Mouse (Mus musculus) C2C12 (cell line): ENCODE measurements at regions not wholly inside any gene's neighbourhood (a gene's known extent, or its start where the extent isn't known, plus 50 kb on each side); places are given as distances from the start of the nearest gene placed in this dataset.
A peak's percentile ranks its signal among the peaks of the same experiment; 100 is the strongest.

ENCODE experiments used
- H3K27me3 ChIP-seq: one replicate; pipeline ENCODE4 v1.6.1; 2011; ENCODE audit not compliant: control insufficient read depth, insufficient read depth, insufficient read length
- H3K36me3 ChIP-seq: one replicate; pipeline ENCODE4 v1.6.1; 2011; ENCODE audit not compliant: control insufficient read depth, insufficient read depth
- H3K4me3 ChIP-seq: one replicate; pipeline ENCODE4 v1.5.1; 2011; ENCODE audit warnings: mild to moderate bottlenecking, control low read depth; ENCODE audit not compliant: poor library complexity, insufficient read depth, severe bottlenecking
- H3K79me2 ChIP-seq: one replicate; pipeline ENCODE4 v1.6.1; 2011; ENCODE audit not compliant: control insufficient read depth, insufficient read depth
- H3K79me3 ChIP-seq: one replicate; pipeline ENCODE4 v1.6.1; 2011; ENCODE audit warnings: low read depth, control low read depth
- H3ac ChIP-seq: one replicate; pipeline ENCODE3; 2011; ENCODE audit warnings: low read depth; ENCODE audit not compliant: control insufficient read depth, insufficient read length
- CEBPB ChIP-seq: IDR thresholded peaks from one replicate; pipeline ENCODE4 v1.6.1; 2011; ENCODE audit warnings: low read depth, mild to moderate bottlenecking, control low read depth, moderate library complexity
- CTCF ChIP-seq: IDR thresholded peaks from one replicate; pipeline ENCODE4 v1.5.1; 2011; ENCODE audit not compliant: control insufficient read depth, insufficient read depth, insufficient read length
- FOSL1 ChIP-seq: IDR thresholded peaks from one replicate; pipeline ENCODE4 v1.8.0; 2011; ENCODE audit warnings: mild to moderate bottlenecking, low read length; ENCODE audit not compliant: poor library complexity, insufficient read depth, severe bottlenecking
- MAX ChIP-seq: IDR thresholded peaks from one replicate; pipeline ENCODE4 v1.6.1; 2011; ENCODE audit warnings: mild to moderate bottlenecking, control low read depth
- MYOD1 ChIP-seq: IDR thresholded peaks from one replicate; pipeline ENCODE4 v1.6.1; 2011; ENCODE audit warnings: low read depth; ENCODE audit not compliant: control insufficient read depth, insufficient read length
- MYOG ChIP-seq: IDR thresholded peaks from one replicate; pipeline ENCODE4 v1.6.1; 2011; ENCODE audit not compliant: control insufficient read depth, insufficient read length; ENCODE audit errors: extremely low read depth
- USF1 ChIP-seq: IDR thresholded peaks from one replicate; pipeline ENCODE4 v1.6.1; 2011; ENCODE audit warnings: low read depth, mild to moderate bottlenecking, control low read depth, moderate library complexity

- TF ChIP-seq USF1 = no peak
- no peak for TF ChIP-seq CTCF
- no peak for TF ChIP-seq FOSL1
- no peak for TF ChIP-seq CEBPB
- no peak for TF ChIP-seq MAX
- TF ChIP-seq MYOD1 = no peak
- no peak for TF ChIP-seq MYOG
- Histone ChIP-seq H3K79me2 (no peaks in the 10 kb centered on the region), H3K4me3 (no peak overlapping the region), H3K36me3 (no peaks in the 10 kb centered on the region), H3K27me3 (no peaks in the 10 kb centered on the region), H3ac (no peak overlapping the region), H3K79me3 (no peaks in the 10 kb centered on the region)
Observed at GRCm38 (mm10) chr6:95936504-95936903, 176.4 kb upstream of the Fam19a1 start.

GRCm38 (mm10) chr6:95939052-95939451 lies 173.9 kb upstream of the Fam19a1 start:
- no peak for TF ChIP-seq CTCF
- no peak overlapping the region for H3K4me3 ChIP-seq
- H3K27me3 ChIP-seq = no peaks in the 10 kb centered on the region
- no peak overlapping the region for H3ac ChIP-seq
- H3K36me3 ChIP-seq = no peaks in the 10 kb centered on the region
- no peaks in the 10 kb centered on the region for H3K79me2 ChIP-seq
- no peaks in the 10 kb centered on the region for H3K79me3 ChIP-seq

DNA sequence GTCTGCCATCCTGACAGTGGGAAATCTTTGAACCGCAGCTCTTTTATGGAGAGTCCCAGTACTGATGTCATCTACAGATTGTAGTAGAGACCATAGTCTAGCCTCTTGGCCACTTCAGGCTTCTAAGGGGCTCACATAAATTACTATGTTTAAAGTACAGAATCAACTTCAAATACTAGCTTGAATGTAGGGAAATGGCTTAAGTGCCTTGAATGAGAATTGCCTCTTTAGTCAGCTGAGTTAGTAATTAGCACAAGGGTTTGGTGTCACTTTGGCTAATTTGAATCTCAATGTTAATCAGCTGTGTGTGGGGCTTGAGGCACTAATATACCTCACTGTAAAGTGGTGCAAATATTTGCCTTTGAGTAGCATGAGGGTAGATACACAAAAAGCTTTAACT lies 152.2 kb upstream of the Fam19a1 start:
- no peak overlapping the region for H3ac ChIP-seq
- no peaks in the 10 kb centered on the region for H3K79me3 ChIP-seq
- TF ChIP-seq FOSL1 (no peak), USF1 (no peak), MYOG (no peak), CTCF (no peak), CEBPB (no peak), MYOD1 (no peak), MAX (no peak)
- H3K36me3 ChIP-seq = no peaks in the 10 kb centered on the region
- H3K79me2 ChIP-seq = no peaks in the 10 kb centered on the region
- H3K27me3 ChIP-seq = no peaks in the 10 kb centered on the region
- H3K4me3 ChIP-seq = no peak overlapping the region

DNA sequence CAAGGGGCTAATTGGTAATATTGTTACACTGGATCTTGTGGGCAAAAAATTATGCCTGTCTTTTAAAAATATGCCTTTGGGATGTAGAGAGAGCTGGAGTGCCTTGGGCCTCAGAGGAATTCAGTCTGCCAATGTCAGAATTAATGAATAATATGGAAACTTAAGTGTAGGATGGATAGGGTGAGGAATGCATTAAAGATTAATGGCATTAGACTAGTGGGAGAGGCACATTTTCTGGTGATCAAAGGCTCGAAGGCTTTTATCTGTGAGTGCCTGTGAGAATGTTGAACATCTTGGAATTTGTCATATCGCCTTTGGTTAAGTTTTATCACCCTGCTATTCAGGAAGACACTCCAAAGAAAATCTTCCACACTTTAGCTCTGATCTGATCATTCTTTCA lies 146.7 kb upstream of the Fam19a1 start:
- Histone ChIP-seq H3K27me3 (no peaks in the 10 kb centered on the region), H3K36me3 (no peaks in the 10 kb centered on the region), H3ac (no peak overlapping the region), H3K79me3 (no peaks in the 10 kb centered on the region), H3K79me2 (no peaks in the 10 kb centered on the region), H3K4me3 (no peak overlapping the region)
- TF ChIP-seq CTCF = no peak
- no peak for TF ChIP-seq FOSL1
- TF ChIP-seq CEBPB = no peak

DNA sequence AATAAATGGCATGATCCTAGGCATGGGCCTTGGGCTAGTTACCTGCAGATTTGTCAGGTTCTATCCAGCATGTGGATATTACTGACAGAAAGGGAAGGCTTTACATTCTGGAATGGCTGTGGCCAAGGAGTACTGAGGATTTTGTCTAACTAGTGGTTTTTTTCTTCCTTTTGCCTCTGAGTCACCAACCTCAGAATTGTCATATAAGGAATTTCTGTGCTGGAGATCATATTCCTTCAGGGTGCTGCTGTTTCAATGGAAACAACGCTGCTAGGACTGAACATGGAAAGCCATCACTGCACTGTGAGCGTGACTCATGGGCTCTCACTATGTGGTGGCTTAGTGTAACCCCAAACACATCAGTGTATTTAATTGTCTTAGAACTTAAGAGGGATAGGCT lies 137.0 kb upstream of the Fam19a1 start:
- Histone ChIP-seq H3K27me3 (no peaks in the 10 kb centered on the region), H3K79me3 (no peaks in the 10 kb centered on the region), H3K4me3 (no peak overlapping the region), H3K36me3 (no peaks in the 10 kb centered on the region), H3ac (no peak overlapping the region), H3K79me2 (no peaks in the 10 kb centered on the region)
- no peak for TF ChIP-seq MAX
- TF ChIP-seq FOSL1 = peak; percentile 47

DNA sequence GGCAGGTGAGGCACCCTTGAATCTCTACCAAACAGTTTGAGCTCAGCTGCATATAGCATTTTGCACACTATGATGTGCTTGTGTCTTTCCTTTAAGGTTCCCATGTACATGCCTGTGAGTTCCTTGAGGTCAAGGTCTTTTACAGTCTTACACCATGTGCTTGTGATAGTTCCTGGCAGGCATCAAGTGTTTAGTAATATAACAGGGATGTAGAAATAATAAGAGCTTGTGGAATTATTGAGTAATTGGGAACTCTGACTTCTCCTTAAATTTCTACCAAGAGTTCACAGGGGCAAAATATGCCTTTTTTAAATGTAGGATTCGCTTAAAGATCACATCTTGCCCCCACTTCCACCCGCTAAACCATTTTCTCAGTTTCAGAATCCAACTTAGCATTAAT lies 115.9 kb upstream of the Fam19a1 start:
- TF ChIP-seq MYOD1 (no peak), MAX (no peak), MYOG (no peak), CTCF (no peak), USF1 (no peak), FOSL1 (no peak), CEBPB (no peak)

More for the DNA sequence above, 115.9 kb upstream of the Fam19a1 start:
- no peak overlapping the region for H3K4me3 ChIP-seq
- H3K27me3 ChIP-seq = no peaks in the 10 kb centered on the region
- no peaks in the 10 kb centered on the region for H3K36me3 ChIP-seq
- H3ac ChIP-seq = no peak overlapping the region
- no peaks in the 10 kb centered on the region for H3K79me3 ChIP-seq
- H3K79me2 ChIP-seq = no peaks in the 10 kb centered on the region
